Mouse (Mus musculus): ENCODE data around the gene Vash1.

DNA sequence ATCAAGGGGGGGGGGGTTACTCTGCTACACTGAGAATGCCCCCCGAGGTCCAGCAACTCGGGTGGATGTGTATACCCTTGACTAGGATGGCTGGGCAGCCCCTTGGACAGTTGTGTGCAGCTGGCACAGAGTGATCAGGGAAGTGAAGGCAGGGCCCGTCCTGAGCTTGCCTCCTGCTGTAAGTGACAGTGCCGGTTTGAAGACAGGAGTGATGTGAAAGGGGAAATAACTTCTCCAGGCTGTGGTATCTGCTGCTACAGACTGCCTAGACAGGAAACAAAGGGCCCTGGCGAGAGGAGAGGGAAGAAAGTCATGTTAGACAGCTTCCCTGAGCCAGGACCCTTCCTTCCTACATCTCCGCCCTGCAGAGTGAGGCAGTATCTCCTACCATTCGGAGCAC, 5.2 kb downstream of the Vash1 start:
- no peak for TF ChIP-seq CTCF (IDR thresholded peaks at IDR 0.05; ENCODE audit: borderline replicate concordance, insufficient read depth, low read depth, low read length)
- TF ChIP-seq POLR2A (IDR thresholded peaks at IDR 0.05; ENCODE audit: borderline replicate concordance, insufficient read depth, low read length) = no peak

Measured in cerebellum, adult 2 months (tissue).